Mouse (Mus musculus) lung, postnatal 0 days (tissue): ENCODE data around the gene Zap70.

ENCODE experiments used
- CTCF ChIP-seq: IDR thresholded peaks from 2 replicates; pipeline ENCODE4 v1.5.1; 2016; ENCODE audit warnings: antibody characterized with exemption, mild to moderate bottlenecking
- EP300 ChIP-seq: IDR thresholded peaks from 2 replicates; pipeline ENCODE4 v1.6.1; 2016; ENCODE audit warnings: antibody characterized with exemption, mild to moderate bottlenecking, control low read depth

- TF ChIP-seq CTCF (no peak), EP300 (no peak)
These were observed 42.8 kb upstream of the Zap70 start for GRCm38 (mm10) chr1:36718786-36719185.
